Mouse (Mus musculus) spleen, postnatal 4 days (tissue): ENCODE data around the gene Aloxe3.

Experiments
- DNase-seq, 2 experiments: peaks; one replicate each; pipeline ENCODE4 v3.0.0; 2022; ENCODE audit warnings: low spot score in 2 of 2

Gene Aloxe3

GRCm38 (mm10) chr11:69094697-69095429, 30.8 kb upstream of the Aloxe3 start, which contains the start of gene Per1:
TSS of gene Per1 (plus strand) at chr11:69095217.
- DNase-seq, result peak; percentile 95 to 97

- DNase-seq, result peak in 1 of 2 experiments; percentile 73
These were observed 30.0 kb upstream of the Aloxe3 start for GRCm38 (mm10) chr11:69095511-69096231.

GRCm38 (mm10) chr11:69096360-69096986, 29.2 kb upstream of the Aloxe3 start:
- DNase-seq, result no peak

DNA sequence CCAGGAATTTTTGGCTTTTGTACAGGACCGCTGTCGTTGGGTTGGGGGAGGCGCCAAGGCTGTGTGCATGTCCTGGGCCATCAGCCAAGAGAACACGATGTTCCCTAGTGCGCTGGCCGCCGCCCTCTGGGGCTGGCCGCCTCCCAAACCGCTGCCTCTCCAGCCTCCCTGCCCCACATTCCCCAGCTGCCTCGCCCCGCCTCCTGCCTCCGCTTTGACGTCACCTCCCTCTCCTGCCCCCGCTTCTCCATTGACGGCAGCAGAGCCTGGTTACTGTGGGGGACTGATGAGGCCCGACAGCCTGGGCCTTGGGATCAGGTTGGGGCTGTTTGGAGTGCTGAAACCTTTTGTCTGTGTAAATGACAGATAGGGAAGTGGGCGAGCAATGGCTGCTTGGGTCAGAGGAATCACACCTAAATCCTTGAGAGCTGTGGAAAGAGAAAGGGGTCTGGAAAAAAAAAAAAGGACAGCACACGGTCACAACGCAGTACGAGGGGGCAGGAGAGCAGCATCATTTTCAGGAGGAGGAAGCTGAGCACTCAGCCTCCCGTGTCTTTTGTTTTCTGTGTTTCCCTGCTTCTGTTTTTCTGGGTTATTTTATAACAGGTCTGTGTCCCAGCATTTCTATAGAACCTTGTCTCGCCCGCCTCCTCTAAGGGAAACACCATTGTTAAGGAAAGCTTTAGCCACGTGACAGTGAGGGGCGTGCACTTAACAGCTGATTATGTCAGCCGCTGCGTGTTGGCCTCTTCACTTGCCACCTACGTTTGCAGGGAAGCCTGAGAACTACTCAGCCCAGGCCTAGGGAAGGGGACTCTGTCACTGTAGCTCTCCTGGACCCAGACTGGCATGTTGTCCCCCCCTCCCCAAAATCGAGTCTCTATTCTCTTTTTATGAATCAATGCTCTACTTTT, 28.5 kb upstream of the Aloxe3 start:
- DNase-seq, result peak; percentile 96 to 97

DNA sequence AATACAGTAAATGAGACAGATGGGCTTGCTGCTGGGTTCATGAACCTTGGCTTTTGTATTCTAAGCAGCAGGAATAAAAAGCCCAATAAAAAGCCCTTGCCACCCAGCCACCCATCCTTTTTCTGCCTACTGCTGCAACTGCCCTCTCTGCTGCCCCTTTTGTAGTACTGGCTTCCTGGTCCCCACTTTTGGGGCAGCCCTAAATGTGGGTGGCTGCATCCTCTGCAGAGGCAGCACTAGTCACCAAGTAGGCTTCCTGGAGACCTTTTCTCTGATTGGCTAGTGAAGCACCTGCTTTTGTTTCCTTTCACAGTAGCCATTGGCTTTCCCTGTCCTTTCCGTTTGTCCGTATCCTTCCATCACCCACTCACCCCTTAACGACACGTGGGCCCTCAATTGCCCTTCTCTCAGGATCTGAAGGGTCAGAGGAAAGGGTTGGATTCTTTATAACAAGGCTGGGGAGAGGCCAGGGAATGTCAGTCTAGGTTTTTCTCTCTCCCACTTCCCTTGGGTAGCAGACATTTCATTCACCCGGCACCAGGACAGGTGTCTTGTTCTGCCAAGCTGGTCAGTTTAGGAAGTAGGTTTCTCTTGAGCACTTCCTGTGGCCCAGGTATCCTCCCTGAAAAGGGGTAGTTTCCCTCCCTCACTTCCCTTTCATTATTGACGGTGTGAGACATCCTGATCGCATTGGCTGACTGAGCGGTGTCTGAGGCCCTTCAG, 27.5 kb upstream of the Aloxe3 start:
- DNase-seq, result peak in 1 of 2 experiments; percentile 62

DNA sequence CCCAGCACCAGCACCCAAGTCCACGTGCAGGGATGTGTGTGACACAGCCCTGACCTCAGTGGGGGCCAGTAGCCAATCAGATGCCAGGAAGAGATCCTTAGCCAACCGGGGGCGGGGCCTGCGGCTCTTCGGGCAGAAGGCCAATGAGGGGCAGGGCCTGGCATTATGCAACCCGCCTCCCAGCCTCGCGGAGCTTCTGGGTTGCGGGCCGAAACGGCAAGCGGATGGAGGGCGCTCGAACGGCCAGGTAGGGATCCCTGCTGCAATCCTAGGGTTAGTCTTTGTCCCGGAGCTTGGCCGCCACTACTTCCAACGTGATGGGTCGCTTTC, 27.0 kb upstream of the Aloxe3 start:
- DNase-seq, result peak; percentile 96

GRCm38 (mm10) chr11:69099177-69099914, 26.4 kb upstream of the Aloxe3 start:
- DNase-seq, result peak; percentile 40 to 74

DNA sequence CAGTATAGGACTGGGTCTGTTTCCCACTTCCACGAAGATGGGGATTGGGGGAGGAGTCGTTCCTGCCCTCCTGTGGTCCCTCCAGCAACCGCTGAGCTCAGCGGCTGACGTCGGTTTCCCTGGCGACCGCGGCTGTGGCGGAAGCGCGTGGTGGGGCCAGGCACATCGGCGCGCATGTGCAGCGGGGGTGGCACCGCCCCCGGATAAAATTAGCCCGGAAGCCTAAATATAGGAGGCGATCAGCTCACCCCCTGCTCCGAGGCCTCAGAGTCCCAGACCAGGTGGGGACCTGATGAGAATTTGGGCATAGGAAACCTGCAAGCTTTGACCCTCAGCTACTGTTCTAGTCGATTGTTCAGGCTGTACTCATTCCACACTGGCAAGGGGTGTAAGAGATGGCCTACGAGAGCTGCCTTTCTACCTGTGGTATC, 25.8 kb upstream of the Aloxe3 start:
- peak; percentile 86 to 92 for DNase-seq

- DNase-seq, result peak; percentile 22 to 66
These were observed 24.9 kb upstream of the Aloxe3 start for GRCm38 (mm10) chr11:69100639-69101360.

DNA sequence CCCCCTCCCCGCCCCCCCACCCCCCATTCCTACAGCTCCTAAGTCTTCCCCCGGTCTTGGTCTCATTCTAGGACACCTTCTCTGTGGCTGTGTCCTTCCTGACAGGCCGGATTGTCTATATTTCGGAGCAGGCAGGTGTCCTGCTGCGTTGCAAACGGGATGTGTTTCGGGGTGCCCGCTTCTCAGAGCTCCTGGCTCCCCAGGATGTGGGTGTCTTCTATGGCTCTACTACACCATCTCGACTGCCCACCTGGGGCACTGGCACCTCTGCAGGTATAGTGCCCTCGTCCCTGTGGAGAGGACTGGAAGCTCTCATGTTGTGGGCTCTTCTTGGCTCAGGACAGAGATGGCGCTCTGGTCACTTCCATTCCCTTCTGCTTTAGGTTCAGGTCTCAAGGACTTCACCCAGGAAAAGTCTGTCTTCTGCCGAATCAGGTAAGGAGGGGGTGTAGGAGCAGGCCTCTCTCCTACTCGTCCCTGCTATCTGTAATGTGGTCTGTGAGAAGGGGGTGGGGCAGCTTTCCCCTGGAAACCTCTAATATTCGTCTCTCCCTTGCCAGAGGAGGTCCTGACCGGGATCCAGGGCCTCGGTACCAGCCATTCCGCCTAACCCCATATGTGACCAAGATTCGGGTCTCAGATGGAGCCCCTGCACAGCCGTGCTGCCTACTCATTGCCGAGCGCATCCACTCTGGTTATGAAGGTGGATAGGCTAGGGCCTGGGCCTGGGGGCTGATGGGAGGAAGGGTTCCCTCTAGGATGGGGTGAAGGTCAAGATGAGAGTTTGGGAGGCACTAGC, 23.9 kb upstream of the Aloxe3 start:
- DNase-seq, result peak; percentile 12 to 61

DNA sequence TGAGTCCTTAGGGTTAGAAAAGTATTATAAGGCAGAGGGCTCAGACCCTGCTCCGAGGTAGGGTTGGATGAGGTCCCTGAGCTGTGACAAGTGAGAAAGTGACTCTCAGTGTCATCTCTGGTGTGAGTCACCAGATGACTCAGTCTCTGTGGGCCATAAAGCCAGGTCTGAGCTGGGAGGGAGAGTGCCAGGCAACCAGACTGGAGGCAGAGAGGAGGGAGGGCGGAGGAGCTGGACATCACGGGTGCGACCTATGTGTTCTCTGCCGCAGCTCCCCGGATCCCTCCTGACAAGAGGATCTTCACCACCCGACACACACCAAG, 23.3 kb upstream of the Aloxe3 start:
- DNase-seq, result peak in 1 of 2 experiments; percentile 59

GRCm38 (mm10) chr11:69103121-69103520, 22.6 kb upstream of the Aloxe3 start:
- peak in 1 of 2 experiments; percentile 56 for DNase-seq

DNA sequence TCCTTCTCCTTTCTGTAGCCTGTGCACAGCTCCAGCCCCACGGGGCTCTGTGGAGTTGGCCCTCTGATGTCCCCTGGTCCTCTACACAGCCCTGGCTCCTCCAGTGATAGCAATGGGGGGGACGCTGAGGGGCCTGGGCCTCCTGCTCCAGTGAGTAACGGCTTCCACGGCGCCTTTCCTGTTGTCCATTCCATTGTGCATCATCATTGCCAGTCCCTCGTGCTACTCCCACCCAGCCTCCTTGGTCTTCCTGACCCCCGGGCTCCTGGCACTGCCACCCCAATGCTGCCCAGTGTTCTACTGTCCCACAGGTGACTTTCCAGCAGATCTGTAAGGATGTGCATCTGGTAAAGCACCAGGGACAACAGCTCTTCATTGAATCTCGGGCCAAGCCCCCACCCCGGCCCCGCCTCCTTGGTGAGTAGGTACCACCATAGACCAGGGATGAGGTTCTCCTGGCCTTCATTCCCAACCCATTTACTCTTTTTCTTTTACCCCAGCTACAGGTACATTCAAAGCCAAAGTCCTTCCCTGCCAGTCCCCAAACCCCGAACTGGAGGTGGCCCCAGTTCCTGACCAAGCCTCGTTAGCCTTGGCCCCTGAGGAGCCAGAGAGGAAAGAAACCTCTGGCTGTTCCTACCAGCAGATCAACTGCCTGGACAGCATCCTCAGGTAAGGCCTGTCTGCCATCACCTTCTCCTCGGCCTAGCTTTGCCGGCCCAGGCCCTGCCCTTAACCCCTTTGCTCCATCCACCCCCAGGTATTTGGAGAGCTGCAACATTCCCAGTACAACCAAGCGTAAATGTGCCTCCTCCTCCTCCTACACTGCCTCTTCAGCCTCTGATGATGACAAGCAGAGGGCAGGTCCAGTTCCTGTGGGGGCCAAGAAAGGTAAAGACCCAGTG, 21.9 kb upstream of the Aloxe3 start:
- peak in 1 of 2 experiments; percentile 62 for DNase-seq

DNA sequence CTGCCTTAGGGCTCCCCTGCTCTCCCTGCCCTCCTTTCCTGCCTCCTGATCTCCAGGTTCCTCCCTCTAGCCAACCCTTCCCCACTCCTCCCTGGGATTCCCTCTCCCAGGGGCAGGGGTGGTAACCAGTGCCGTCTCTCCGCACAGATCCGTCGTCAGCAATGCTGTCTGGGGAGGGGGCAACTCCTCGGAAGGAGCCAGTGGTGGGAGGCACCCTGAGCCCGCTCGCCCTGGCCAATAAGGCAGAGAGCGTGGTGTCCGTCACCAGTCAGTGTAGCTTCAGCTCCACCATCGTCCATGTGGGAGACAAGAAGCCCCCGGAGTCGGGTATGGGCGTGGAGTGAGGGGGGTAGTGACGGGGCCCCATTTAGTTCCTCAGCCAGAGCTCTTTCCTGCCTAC, 21.2 kb upstream of the Aloxe3 start:
- DNase-seq, result peak in 1 of 2 experiments; percentile 60

DNA sequence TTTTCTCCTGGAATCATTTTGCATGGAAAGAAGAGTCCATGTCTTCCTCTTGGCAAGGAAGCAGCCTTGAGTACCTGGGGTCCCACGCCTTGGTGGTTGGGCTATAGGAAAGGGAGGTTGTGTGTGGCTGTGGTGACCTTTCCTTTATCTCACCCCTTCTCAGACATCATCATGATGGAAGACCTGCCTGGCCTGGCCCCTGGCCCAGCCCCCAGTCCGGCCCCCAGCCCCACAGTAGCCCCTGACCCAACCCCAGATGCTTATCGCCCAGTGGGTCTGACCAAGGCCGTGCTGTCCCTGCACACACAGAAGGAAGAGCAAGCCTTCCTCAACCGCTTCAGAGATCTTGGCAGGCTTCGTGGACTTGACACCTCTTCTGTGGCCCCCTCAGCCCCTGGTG, 20.5 kb upstream of the Aloxe3 start:
- DNase-seq, result no peak

DNA sequence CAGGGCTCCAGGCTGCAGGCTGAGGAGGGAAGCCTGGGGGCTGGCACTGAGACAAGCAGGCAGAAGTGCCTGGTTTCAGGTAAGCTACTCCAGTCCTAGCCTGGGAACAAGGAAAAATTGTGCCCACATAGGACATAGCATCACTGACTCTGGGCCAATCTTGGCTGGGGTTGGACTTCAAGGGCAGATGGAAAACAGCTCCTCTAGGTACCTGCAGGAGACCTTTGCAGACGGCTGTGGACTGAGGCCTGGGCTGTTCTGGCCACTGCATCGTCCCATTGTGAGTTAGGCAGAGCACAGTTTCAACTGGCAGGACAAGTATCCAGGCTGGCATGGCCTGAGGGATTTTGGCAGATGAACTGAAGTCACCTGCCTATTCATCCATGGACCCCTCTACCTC, 19.9 kb upstream of the Aloxe3 start:
- DNase-seq, result peak in 1 of 2 experiments; percentile 58

DNA sequence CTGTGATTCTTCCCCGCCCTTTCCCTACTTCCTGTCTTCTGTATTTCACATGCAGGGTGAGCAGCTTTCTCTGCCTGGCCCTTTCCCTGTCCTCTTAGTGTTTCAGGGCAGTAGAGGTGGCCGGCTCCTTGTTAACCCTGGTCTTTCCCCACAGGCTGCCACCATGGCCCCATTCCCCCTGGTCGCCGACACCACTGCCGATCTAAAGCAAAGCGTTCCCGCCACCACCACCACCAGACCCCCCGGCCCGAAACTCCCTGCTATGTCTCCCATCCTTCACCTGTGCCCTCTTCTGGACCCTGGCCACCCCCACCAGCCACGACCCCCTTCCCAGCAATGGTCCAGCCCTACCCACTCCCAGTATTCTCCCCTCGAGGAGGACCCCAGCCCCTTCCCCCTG, 19.4 kb upstream of the Aloxe3 start:
- peak in 1 of 2 experiments; percentile 61 for DNase-seq

- peak in 1 of 2 experiments; percentile 58 for DNase-seq
These were observed 18.9 kb upstream of the Aloxe3 start for GRCm38 (mm10) chr11:69106842-69107241.
